Mouse (Mus musculus) heart, embryonic 11.5 days (tissue): ENCODE data around the gene Acsl1. TPM values are rescaled to one million over a fixed set of nuclear protein-coding genes. Genes with fewer than 3 reads are reported as not detected.

Experiments
- ATAC-seq: fragments of 200-750 bp; cut with Nextera tagmentation; replicated peaks from 2 replicates; pipeline ENCODE4 v1.8.0; 2017; ENCODE audit warnings: moderate library complexity; ENCODE audit not compliant: insufficient number of reproducible peaks, low FRiP score, low TSS enrichment
- H3K27ac ChIP-seq: fragments of 300-500 bp; sonication (generic); 2 replicates; pipeline ENCODE4 v1.5.1; 2014; ENCODE audit warnings: mild to moderate bottlenecking, low read depth, low read length
- H3K27me3 ChIP-seq: fragments of 300-500 bp; sonication (generic); 2 replicates; pipeline ENCODE4 v1.6.1; 2014; ENCODE audit warnings: mild to moderate bottlenecking, low read length, mixed read lengths; ENCODE audit not compliant: control insufficient read depth, insufficient read depth
- H3K36me3 ChIP-seq: fragments of 300-500 bp; sonication (generic); 2 replicates; pipeline ENCODE4 v1.6.1; 2014; ENCODE audit warnings: mild to moderate bottlenecking, low read length, moderate library complexity, mixed read lengths; ENCODE audit not compliant: control insufficient read depth, insufficient read depth
- H3K4me1 ChIP-seq: fragments of 300-500 bp; sonication (generic); 2 replicates; pipeline ENCODE4 v1.6.1; 2014; ENCODE audit warnings: low read length; ENCODE audit not compliant: control insufficient read depth, insufficient read depth
- H3K4me2 ChIP-seq: fragments of 300-500 bp; sonication (generic); 2 replicates; pipeline ENCODE4 v1.6.1; 2014; ENCODE audit warnings: mild to moderate bottlenecking, moderate library complexity
- H3K4me3 ChIP-seq: fragments of 300-500 bp; sonication (generic); 2 replicates; pipeline ENCODE4 v1.5.1; 2014; ENCODE audit warnings: low read depth, low read length
- H3K9ac ChIP-seq: fragments of 300-500 bp; sonication (generic); 2 replicates; pipeline ENCODE4 v1.6.1; 2014; ENCODE audit warnings: mild to moderate bottlenecking, low read depth, low read length, moderate library complexity
- H3K9me3 ChIP-seq: fragments of 300-500 bp; sonication (generic); replicated peaks from 2 replicates; pipeline ENCODE4 v1.6.1; 2016; ENCODE audit warnings: low read length; ENCODE audit not compliant: control insufficient read depth
- WGBS: fragments of 180-500 bp; shearing (Covaris S2); extraction: QIAGEN DNeasy Blood & Tissue Kit; methylation state at CpG from one replicate; pipeline ENCODE4 v1.1.7; 2014; ENCODE audit not compliant: insufficient replicate concordance; 5-methylcytosine and 5-hydroxymethylcytosine counted together
- polyA plus RNA-seq: library from polyadenylated mRNA; unstranded; fragments of >200 nt; fragmentation: Nextera tagmentation; extraction: Ambion mirVana; gene quantifications from 2 replicates; pipeline ENCODE4 v1.2.1, GENCODE M21; 2014

Acsl1 gene
- polyA plus RNA-seq, 1 experiment from 2014 or later, result 16.4 TPM

DNA sequence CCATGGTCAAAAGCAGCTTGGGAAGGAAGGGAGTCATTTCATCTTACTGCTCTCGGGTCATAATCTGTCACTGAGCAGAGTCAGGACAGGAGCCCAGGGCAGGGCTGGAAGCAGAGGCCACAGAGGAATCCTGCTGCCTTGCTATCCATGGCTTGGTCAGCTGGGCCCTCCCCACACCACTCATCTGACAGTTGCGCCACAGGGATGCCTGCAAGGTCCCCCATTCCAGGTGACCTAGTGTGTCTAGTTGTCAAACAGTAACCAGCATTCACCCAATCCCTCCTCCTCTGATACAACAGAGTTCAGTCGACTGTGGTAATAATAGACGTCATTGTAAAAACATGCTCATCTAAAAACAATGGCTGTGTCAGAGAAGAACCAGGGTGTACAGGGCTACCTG, 58.7 kb downstream of the Acsl1 start:
- Histone ChIP-seq H3K27ac (no peak overlapping the region), H3K27me3 (no peaks in the 10 kb centered on the region), H3K9ac (no peak overlapping the region), H3K36me3 (no peaks in the 10 kb centered on the region; the same call in 1 of the 2 replicates), H3K4me1 (no peaks in the 10 kb centered on the region), H3K9me3 (no peaks in the 10 kb centered on the region), H3K4me3 (no peak overlapping the region), H3K4me2 (no peak overlapping the region)
- ATAC-seq, result no peak
- WGBS, result 75% methylated on average over 4 of the region's 4 CpGs

DNA sequence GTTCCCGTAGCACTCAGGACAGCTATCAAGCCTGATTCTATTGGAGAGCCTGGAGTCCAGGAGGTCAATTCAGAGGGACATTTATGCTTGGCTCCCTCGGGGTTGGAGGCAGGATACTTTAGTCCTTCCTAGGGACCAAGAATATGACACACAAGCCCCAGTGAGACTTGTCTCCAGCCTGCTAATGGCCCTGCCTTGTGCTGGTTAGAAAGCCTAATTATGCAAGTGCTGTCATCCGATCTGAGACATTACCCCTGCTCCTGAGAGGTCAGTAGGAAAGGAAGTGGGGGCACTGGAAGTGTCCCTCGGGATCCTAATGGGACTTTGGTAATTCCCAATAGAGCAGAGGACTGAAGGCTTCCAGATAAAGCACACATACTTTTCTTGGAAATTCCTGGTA, 59.7 kb downstream of the Acsl1 start:
- H3K36me3 ChIP-seq, result no peaks in the 10 kb centered on the region; the same call in 1 of the 2 replicates
- no peak overlapping the region for H3K4me2 ChIP-seq
- H3K4me3 ChIP-seq, result no peak overlapping the region
- ATAC-seq, result no peak
- no peaks in the 10 kb centered on the region for H3K4me1 ChIP-seq
- 35% methylated on average over 4 of the region's 4 CpGs for WGBS
- no peaks in the 10 kb centered on the region for H3K27me3 ChIP-seq
- H3K9me3 ChIP-seq, result no peaks in the 10 kb centered on the region
- H3K9ac ChIP-seq, result no peak overlapping the region
- H3K27ac ChIP-seq, result no peak overlapping the region

- WGBS, result 78% methylated on average over 7 of the region's 7 CpGs
- no peak for ATAC-seq
- H3K9me3 ChIP-seq, result no peaks in the 10 kb centered on the region
These were observed 63.1 kb downstream of the Acsl1 start for GRCm38 (mm10) chr8:46533926-46534325.

DNA sequence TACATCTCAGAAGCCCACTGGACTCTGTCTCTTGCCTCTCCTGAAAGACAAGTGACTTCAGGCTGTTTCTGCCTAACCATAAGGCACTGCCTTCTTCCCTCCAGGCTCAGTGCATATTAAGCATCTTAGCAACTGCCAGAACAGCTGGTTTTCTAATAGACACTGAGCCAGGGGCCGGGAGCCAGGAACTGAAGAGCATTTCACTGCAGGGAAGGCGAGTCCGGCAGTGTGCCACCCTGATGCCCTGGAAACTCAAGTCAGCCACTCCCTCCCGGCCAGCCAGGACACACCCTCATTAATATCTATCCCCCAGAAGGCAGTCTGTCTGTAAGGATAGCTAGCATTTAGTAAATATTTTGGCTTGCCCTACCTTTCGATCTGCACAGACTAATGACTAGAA, 68.9 kb downstream of the Acsl1 start:
- no peak overlapping the region for H3K9ac ChIP-seq
- no peaks in the 10 kb centered on the region for H3K9me3 ChIP-seq
- no peak for ATAC-seq
- no peak overlapping the region for H3K4me2 ChIP-seq
- H3K27ac ChIP-seq, result no peak overlapping the region
- no peaks in the 10 kb centered on the region for H3K4me1 ChIP-seq
- no peaks in the 10 kb centered on the region for H3K27me3 ChIP-seq
- 66% methylated on average over 5 of the region's 5 CpGs for WGBS
- no peaks in the 10 kb centered on the region for H3K36me3 ChIP-seq
- no peak overlapping the region for H3K4me3 ChIP-seq

More at GRCm38 (mm10) chr8:46533926-46534325, 63.1 kb downstream of the Acsl1 start:
- Histone ChIP-seq H3K36me3 (no peaks in the 10 kb centered on the region), H3K27ac (no peak overlapping the region), H3K4me2 (no peak overlapping the region), H3K9ac (no peak overlapping the region), H3K4me1 (no peaks in the 10 kb centered on the region), H3K4me3 (no peak overlapping the region), H3K27me3 (no peaks in the 10 kb centered on the region)

- no peak for ATAC-seq
- Histone ChIP-seq H3K9ac (no peak overlapping the region), H3K4me2 (no peak overlapping the region), H3K4me3 (no peak overlapping the region), H3K4me1 (no peaks in the 10 kb centered on the region), H3K27me3 (no peaks in the 10 kb centered on the region), H3K9me3 (no peaks in the 10 kb centered on the region), H3K36me3 (no peaks in the 10 kb centered on the region), H3K27ac (no peak overlapping the region)
- WGBS, result 73% methylated on average over 7 of the region's 7 CpGs
These were observed 72.4 kb downstream of the Acsl1 start for GRCm38 (mm10) chr8:46543191-46543590.

- Histone ChIP-seq H3K9me3 (no peaks in the 10 kb centered on the region), H3K4me3 (no peak overlapping the region), H3K9ac (no peak overlapping the region), H3K36me3 (no peaks in the 10 kb centered on the region), H3K27me3 (no peaks in the 10 kb centered on the region), H3K27ac (no peak overlapping the region), H3K4me2 (no peak overlapping the region), H3K4me1 (no peaks in the 10 kb centered on the region)
- ATAC-seq, result no peak
- WGBS, result 72% methylated on average over 6 of the region's 6 CpGs
These were observed 72.8 kb downstream of the Acsl1 start for GRCm38 (mm10) chr8:46543662-46544061.

DNA sequence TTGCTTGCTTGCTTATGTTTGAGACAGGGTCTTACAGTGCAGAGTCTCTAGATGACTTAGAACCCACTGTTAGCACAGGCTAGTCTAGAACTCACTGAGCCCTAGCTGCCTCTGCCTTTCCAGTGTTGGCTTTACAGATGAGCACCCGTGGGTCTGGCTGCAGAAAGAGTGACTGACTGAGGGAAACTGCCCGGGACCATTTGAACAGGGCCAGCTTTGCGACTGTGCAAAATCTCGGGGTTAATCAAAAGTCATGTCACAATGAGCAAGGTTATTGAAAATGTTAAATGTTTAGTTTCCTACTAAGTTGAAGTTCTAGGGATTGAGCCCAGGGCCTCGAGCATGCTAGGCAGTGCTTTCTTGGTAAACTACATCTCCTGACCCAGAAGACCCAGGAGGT, 75.0 kb downstream of the Acsl1 start:
- no peak overlapping the region for H3K27ac ChIP-seq
- no peak for ATAC-seq
- no peaks in the 10 kb centered on the region for H3K9me3 ChIP-seq
- H3K27me3 ChIP-seq, result no peaks in the 10 kb centered on the region
- no peak overlapping the region for H3K4me3 ChIP-seq
- no peaks in the 10 kb centered on the region for H3K36me3 ChIP-seq
- no peak overlapping the region for H3K9ac ChIP-seq
- H3K4me1 ChIP-seq, result no peaks in the 10 kb centered on the region
- H3K4me2 ChIP-seq, result no peak overlapping the region
- 81% methylated on average over 5 of the region's 5 CpGs for WGBS

DNA sequence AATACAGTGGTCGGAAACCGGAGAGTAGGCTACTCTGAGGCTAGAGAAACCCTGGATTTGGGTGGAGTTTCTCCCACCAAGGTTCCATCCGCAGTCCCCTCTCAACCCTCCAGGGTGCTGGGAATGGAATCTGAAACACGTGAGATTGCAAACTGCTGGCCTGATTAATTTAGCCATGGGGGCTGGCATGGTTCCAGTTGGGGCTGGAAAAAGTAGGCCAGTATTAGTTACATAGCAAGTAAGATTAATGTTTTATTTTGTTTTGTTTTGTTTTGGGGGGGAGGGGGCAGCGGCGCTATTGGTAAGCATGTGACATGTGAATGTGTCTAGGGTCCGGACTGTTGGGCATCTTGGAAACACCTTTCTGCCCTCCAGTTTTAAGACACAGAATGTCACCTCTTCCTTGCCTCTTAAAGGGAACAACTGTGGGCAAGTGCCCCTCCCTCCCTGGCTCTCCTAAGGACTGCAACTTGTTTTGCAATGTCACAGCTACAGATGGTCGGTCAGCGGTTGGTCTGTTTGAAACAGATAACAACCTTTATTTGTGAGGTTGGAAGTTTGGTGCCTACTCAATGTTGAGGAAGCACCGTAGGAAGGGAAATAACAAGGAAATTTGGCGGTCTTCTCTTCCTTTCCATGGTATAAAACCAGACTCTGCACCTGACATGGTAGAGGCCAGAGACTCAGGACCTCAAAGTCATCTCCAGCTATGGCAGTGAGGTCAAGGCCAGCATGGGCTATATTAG, 75.8 kb downstream of the Acsl1 start:
- H3K4me2 ChIP-seq, result peak overlapping the region; percentile 41
- WGBS, result 62% methylated on average over 11 of the region's 11 CpGs
- peak; percentile 77 for ATAC-seq

DNA sequence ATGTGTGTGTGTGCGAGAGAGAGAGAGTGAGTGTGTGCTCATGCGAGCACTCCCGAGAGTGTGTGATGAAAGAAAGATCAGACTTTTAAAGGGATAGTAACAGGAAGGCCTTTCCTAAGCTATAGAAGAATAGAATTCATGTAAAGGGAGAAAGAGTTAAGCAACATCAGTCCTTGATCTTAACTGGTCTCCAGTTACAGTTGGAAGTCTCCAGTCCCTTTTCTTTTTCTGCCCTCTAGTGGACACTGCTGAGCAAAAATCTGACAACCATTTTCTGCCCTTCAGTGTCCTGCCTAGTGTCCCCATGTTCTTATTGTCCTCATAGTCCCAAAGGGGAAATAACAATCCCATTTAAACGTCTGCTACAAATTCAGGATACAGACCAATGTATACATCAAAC, 76.4 kb downstream of the Acsl1 start:
- H3K27ac ChIP-seq, result peak overlapping the region; percentile 74
- H3K27me3 ChIP-seq, result no peaks in the 10 kb centered on the region
- H3K9ac ChIP-seq, result no peak overlapping the region

More for the DNA sequence above, 75.8 kb downstream of the Acsl1 start:
- peak overlapping the region; percentile 74 for H3K27ac ChIP-seq
- H3K9ac ChIP-seq, result no peak overlapping the region
- H3K9me3 ChIP-seq, result no peaks in the 10 kb centered on the region
- H3K4me1 ChIP-seq, result no peaks in the 10 kb centered on the region
- H3K4me3 ChIP-seq, result no peak overlapping the region
- no peaks in the 10 kb centered on the region for H3K36me3 ChIP-seq
- no peaks in the 10 kb centered on the region for H3K27me3 ChIP-seq

More for the DNA sequence above, 76.4 kb downstream of the Acsl1 start:
- no peaks in the 10 kb centered on the region for H3K9me3 ChIP-seq
- WGBS, result 41% methylated on average over 4 of the region's 4 CpGs
- H3K36me3 ChIP-seq, result no peaks in the 10 kb centered on the region
- H3K4me1 ChIP-seq, result 0 out of 2 replicates have a peak, but pooled peaks cover under 1% of the 10 kb centered on the region
- ATAC-seq, result no peak
- H3K4me2 ChIP-seq, result peak overlapping the region; percentile 41
- no peak overlapping the region for H3K4me3 ChIP-seq
